Mouse (Mus musculus): ENCODE measurements around the gene Ksr2.

Ksr2 gene

GRCm38 (mm10) chr5:117691271-117691670 lies 277.5 kb downstream of the Ksr2 start:
- no peak for DNase-seq (ENCODE audit: low spot score)

GRCm38 (mm10) chr5:117693557-117693956 lies 279.8 kb downstream of the Ksr2 start:
- DNase-seq (ENCODE audit: low spot score), result no peak

GRCm38 (mm10) chr5:117694632-117695031 lies 280.8 kb downstream of the Ksr2 start:
- no peak for DNase-seq (ENCODE audit: low spot score)

- DNase-seq (ENCODE audit: low spot score), result no peak
These were observed 282.6 kb downstream of the Ksr2 start for GRCm38 (mm10) chr5:117696366-117696765.

GRCm38 (mm10) chr5:117697589-117697988 lies 283.8 kb downstream of the Ksr2 start:
- no peak for DNase-seq (ENCODE audit: low spot score)

GRCm38 (mm10) chr5:117704371-117704770 lies 290.6 kb downstream of the Ksr2 start:
- no peak for DNase-seq (ENCODE audit: low spot score)

GRCm38 (mm10) chr5:117706633-117707032 lies 292.8 kb downstream of the Ksr2 start:
- DNase-seq (ENCODE audit: low spot score), result no peak

GRCm38 (mm10) chr5:117709306-117709705 lies 295.5 kb downstream of the Ksr2 start:
- no peak for DNase-seq (ENCODE audit: low spot score)

- DNase-seq (ENCODE audit: low spot score), result no peak
These were observed 297.8 kb downstream of the Ksr2 start for GRCm38 (mm10) chr5:117711636-117712035.

- DNase-seq (ENCODE audit: low spot score), result no peak
These were observed 298.4 kb downstream of the Ksr2 start for GRCm38 (mm10) chr5:117712207-117712606.

- DNase-seq (ENCODE audit: low spot score), result no peak
These were observed 303.3 kb downstream of the Ksr2 start for GRCm38 (mm10) chr5:117717120-117717519.

GRCm38 (mm10) chr5:117723316-117723715 lies 309.5 kb downstream of the Ksr2 start:
- DNase-seq (ENCODE audit: low spot score), result no peak

- DNase-seq (ENCODE audit: low spot score), result no peak
These were observed 312.7 kb downstream of the Ksr2 start for GRCm38 (mm10) chr5:117726548-117726947.

- DNase-seq (ENCODE audit: low spot score), result no peak
These were observed 313.3 kb downstream of the Ksr2 start for GRCm38 (mm10) chr5:117727138-117727537.

- DNase-seq (ENCODE audit: low spot score), result no peak
These were observed 317.5 kb downstream of the Ksr2 start for GRCm38 (mm10) chr5:117731311-117731710.

GRCm38 (mm10) chr5:117744654-117745178 lies 330.9 kb downstream of the Ksr2 start:
- DNase-seq (ENCODE audit: low spot score), result no peak

GRCm38 (mm10) chr5:117749353-117749752 lies 335.6 kb downstream of the Ksr2 start:
- DNase-seq (ENCODE audit: low spot score), result no peak

- DNase-seq (ENCODE audit: low spot score), result no peak
These were observed 344.1 kb downstream of the Ksr2 start for GRCm38 (mm10) chr5:117757696-117758482.

GRCm38 (mm10) chr5:117761181-117761832 lies 347.5 kb downstream of the Ksr2 start:
- no peak for DNase-seq (ENCODE audit: low spot score)

GRCm38 (mm10) chr5:117764496-117764895 lies 350.7 kb downstream of the Ksr2 start:
- no peak for DNase-seq (ENCODE audit: low spot score)

GRCm38 (mm10) chr5:117779175-117779574 lies 365.4 kb downstream of the Ksr2 start:
- DNase-seq (ENCODE audit: low spot score), result no peak

- no peak for DNase-seq (ENCODE audit: low spot score)
These were observed 366.9 kb downstream of the Ksr2 start, which contains the start of gene Nos1 for GRCm38 (mm10) chr5:117780681-117781080. Gene Nos1 (plus strand): TSS chr5:117781032.

GRCm38 (mm10) chr5:117781178-117781577 lies 367.4 kb downstream of the Ksr2 start:
- DNase-seq (ENCODE audit: low spot score), result no peak

All from testis, postnatal 14 days (tissue).